Mouse (Mus musculus) myocyte (in vitro differentiated cells): ENCODE measurements around the gene Tmco4.

Experiments used
- CEBPB ChIP-seq: IDR thresholded peaks from 2 replicates; pipeline ENCODE4 v1.6.1; 2011; ENCODE audit warnings: mild to moderate bottlenecking, moderate library complexity; ENCODE audit not compliant: poor library complexity, insufficient read depth, severe bottlenecking
- POLR2A ChIP-seq: IDR thresholded peaks from one replicate; pipeline ENCODE4 v1.6.1; 2011; ENCODE audit warnings: low read depth, mild to moderate bottlenecking, control low read depth, moderate library complexity; ENCODE audit not compliant: insufficient read length
- POLR2AphosphoS2 ChIP-seq: IDR thresholded peaks from one replicate; pipeline ENCODE4 v1.6.1; 2011; ENCODE audit warnings: low read depth, control low read depth; ENCODE audit not compliant: insufficient read length
- REST ChIP-seq: IDR thresholded peaks from one replicate; pipeline ENCODE4 v1.6.1; 2011; ENCODE audit warnings: mild to moderate bottlenecking, control low read depth, moderate library complexity; ENCODE audit not compliant: insufficient read depth, insufficient read length

- no peak for TF ChIP-seq POLR2A
- no peak for TF ChIP-seq POLR2AphosphoS2
- no peak for TF ChIP-seq CEBPB
- no peak for TF ChIP-seq REST
Observed at GRCm38 (mm10) chr4:139075041-139075711, 102.5 kb downstream of the Tmco4 start, which contains the start of gene Htr6.
